Mouse (Mus musculus): ENCODE data around the gene Parp9. TPM values are rescaled to one million over a fixed set of nuclear protein-coding genes. Genes with fewer than 3 reads are reported as not detected.

Parp9 gene
- polyA plus RNA-seq, 1 experiment from 2014 or later = 8.8 TPM

DNA sequence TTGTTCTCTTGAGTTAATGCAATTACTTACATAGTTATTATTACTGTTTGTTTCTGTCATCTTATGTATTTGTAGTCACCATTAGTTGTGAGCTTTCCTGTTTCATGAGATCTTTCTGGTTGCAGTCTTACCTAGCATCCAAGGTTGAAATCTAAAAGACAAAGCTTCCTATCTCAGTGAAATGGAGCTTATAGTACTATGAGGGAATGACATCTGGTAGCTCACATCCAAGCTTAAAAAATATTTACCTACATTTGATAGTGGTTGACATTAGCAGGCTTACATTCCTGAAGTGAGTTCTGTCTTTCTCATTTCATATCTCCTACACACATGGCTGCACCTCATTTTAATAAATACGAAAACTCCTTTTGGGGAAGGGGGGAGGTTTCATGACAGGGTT, 78.1 kb downstream of the Parp9 start:
- H3K4me1 ChIP-seq (replicated peaks; ENCODE audit: control insufficient read depth, insufficient read depth, low read length) = no peaks in the 10 kb centered on the region
- H3K4me2 ChIP-seq (ENCODE audit: low read depth, low read length) = no peak overlapping the region
- no peaks in the 10 kb centered on the region for H3K9me3 ChIP-seq (ENCODE audit: control insufficient read depth, low read length)
- no peak overlapping the region for H3K9ac ChIP-seq (ENCODE audit: low read length)
- no peak overlapping the region for H3K27ac ChIP-seq (ENCODE audit: low read length)
- no peak for ATAC-seq (ENCODE audit: low read depth)
- H3K27me3 ChIP-seq (ENCODE audit: control insufficient read depth, insufficient read depth, low read depth, low read length) = no peaks in the 10 kb centered on the region
- peaks cover 6% of the 10 kb centered on the region; the same call in 1 of the 2 replicates for H3K36me3 ChIP-seq (ENCODE audit: control insufficient read depth, insufficient read depth, low read length)
- 100% methylated on average over 1 of the region's 1 CpGs for WGBS
- H3K4me3 ChIP-seq (ENCODE audit: low read length) = no peak overlapping the region

Other genes with a start within 250 kb of the Parp9 start
- 10.0 and 11.6 TPM in 2 replicates for gene Dirc2, start 169.1 kb upstream of the Parp9 start, polyA plus RNA-seq (2015; fragmentation: Nextera tagmentation; extraction: Ambion mirVana)
- gene Hspbap1, start 168.1 kb upstream of the Parp9 start, polyA plus RNA-seq (2015; fragmentation: Nextera tagmentation; extraction: Ambion mirVana) = 12.1 and 13.3 TPM in 2 replicates
- 1.5 and 1.9 TPM in 2 replicates for gene Parp14, start 66.9 kb upstream of the Parp9 start, polyA plus RNA-seq (2015; fragmentation: Nextera tagmentation; extraction: Ambion mirVana)
- 6.9 and 7.0 TPM in 2 replicates for gene Dtx3l, start 681 bp downstream of the Parp9 start, polyA plus RNA-seq (2015; fragmentation: Nextera tagmentation; extraction: Ambion mirVana)
- 29.5 and 34.8 TPM in 2 replicates for gene Kpna1, start 40.3 kb downstream of the Parp9 start, polyA plus RNA-seq (2015; fragmentation: Nextera tagmentation; extraction: Ambion mirVana)
- 9.9 and 10.2 TPM in 2 replicates for gene Wdr5b, start 102.7 kb downstream of the Parp9 start, polyA plus RNA-seq (2015; fragmentation: Nextera tagmentation; extraction: Ambion mirVana)
- gene Fam162a, start 133.1 kb downstream of the Parp9 start, polyA plus RNA-seq (2015; fragmentation: Nextera tagmentation; extraction: Ambion mirVana) = 296 and 318 TPM in 2 replicates
- gene Ccdc58, start 133.2 kb downstream of the Parp9 start, polyA plus RNA-seq (2015; fragmentation: Nextera tagmentation; extraction: Ambion mirVana) = 72.9 and 78.4 TPM in 2 replicates
- gene Csta1, start 192.8 kb downstream of the Parp9 start, polyA plus RNA-seq (2015; fragmentation: Nextera tagmentation; extraction: Ambion mirVana) = 0.23 and 0.43 TPM in 2 replicates
- 1.0 and 1.3 TPM in 2 replicates for gene Stfa2l1, start 218.3 kb downstream of the Parp9 start, polyA plus RNA-seq (2015; fragmentation: Nextera tagmentation; extraction: Ambion mirVana)
- gene Gm5483, start 245.7 kb downstream of the Parp9 start, polyA plus RNA-seq (2015; fragmentation: Nextera tagmentation; extraction: Ambion mirVana) = 3.0 and 6.3 TPM in 2 replicates